Mouse (Mus musculus): ENCODE measurements around the gene Slc9c1. TPM values are rescaled to one million over a fixed set of nuclear protein-coding genes. Genes with fewer than 3 reads are reported as not detected.
A peak's percentile ranks its signal among the peaks of the same experiment; 100 is the strongest.

Gene Slc9c1
- polyA plus RNA-seq, 1 experiment from 2014 or later = not detected

- Histone ChIP-seq H3K9me3 (ENCODE audit: control insufficient read depth, low read length) (no peaks in the 10 kb centered on the region), H3K9ac (ENCODE audit: low read length) (no peak overlapping the region), H3K4me3 (ENCODE audit: low read depth, low read length) (no peak overlapping the region), H3K36me3 (ENCODE audit: control insufficient read depth, insufficient read depth, low read length) (no peaks in the 10 kb centered on the region), H3K27me3 (ENCODE audit: control insufficient read depth, insufficient read depth, low read length) (no peaks in the 10 kb centered on the region), H3K27ac (ENCODE audit: low read depth, low read length) (no peak overlapping the region), H3K4me2 (no peak overlapping the region), H3K4me1 (ENCODE audit: control insufficient read depth, insufficient read depth, low read length) (no peaks in the 10 kb centered on the region)
- ATAC-seq (ENCODE audit: low FRiP score) = no peak
- DNase-seq (ENCODE audit: low spot score, missing footprints) = no peak
- WGBS = 70% methylated on average over 3 of the region's 3 CpGs
Measured at GRCm38 (mm10) chr16:45561747-45562146, 26.6 kb downstream of the Slc9c1 start.

GRCm38 (mm10) chr16:45572307-45572706 lies 37.2 kb downstream of the Slc9c1 start:
- ATAC-seq (ENCODE audit: low FRiP score) (no peak), DNase-seq (ENCODE audit: low spot score, missing footprints) (no peak)
- 92% methylated on average over 3 of the region's 3 CpGs for WGBS
- Histone ChIP-seq H3K36me3 (ENCODE audit: control insufficient read depth, insufficient read depth, low read length) (no peaks in the 10 kb centered on the region), H3K9ac (ENCODE audit: low read length) (no peak overlapping the region), H3K27ac (ENCODE audit: low read depth, low read length) (no peak overlapping the region), H3K4me3 (ENCODE audit: low read depth, low read length) (no peak overlapping the region), H3K4me2 (no peak overlapping the region), H3K9me3 (ENCODE audit: control insufficient read depth, low read length) (no peaks in the 10 kb centered on the region), H3K27me3 (ENCODE audit: control insufficient read depth, insufficient read depth, low read length) (no peaks in the 10 kb centered on the region), H3K4me1 (ENCODE audit: control insufficient read depth, insufficient read depth, low read length) (no peaks in the 10 kb centered on the region)

GRCm38 (mm10) chr16:45579883-45580282 lies 44.8 kb downstream of the Slc9c1 start:
- ATAC-seq (ENCODE audit: low FRiP score) = no peak
- DNase-seq (ENCODE audit: low spot score, missing footprints) = peak; percentile 23
- no peaks in the 10 kb centered on the region for H3K36me3 ChIP-seq (ENCODE audit: control insufficient read depth, insufficient read depth, low read length)
- no peaks in the 10 kb centered on the region for H3K9me3 ChIP-seq (ENCODE audit: control insufficient read depth, low read length)
- H3K27ac ChIP-seq (ENCODE audit: low read depth, low read length) = no peak overlapping the region
- H3K27me3 ChIP-seq (ENCODE audit: control insufficient read depth, insufficient read depth, low read length) = no peaks in the 10 kb centered on the region
- no peak overlapping the region for H3K4me3 ChIP-seq (ENCODE audit: low read depth, low read length)
- WGBS = 61% methylated on average over 12 of the region's 12 CpGs
- H3K4me2 ChIP-seq = no peak overlapping the region
- H3K9ac ChIP-seq (ENCODE audit: low read length) = no peak overlapping the region
- no peaks in the 10 kb centered on the region for H3K4me1 ChIP-seq (ENCODE audit: control insufficient read depth, insufficient read depth, low read length)

GRCm38 (mm10) chr16:45582512-45582911 lies 47.4 kb downstream of the Slc9c1 start:
- H3K4me3 ChIP-seq (ENCODE audit: low read depth, low read length) = no peak overlapping the region
- H3K27me3 ChIP-seq (ENCODE audit: control insufficient read depth, insufficient read depth, low read length) = no peaks in the 10 kb centered on the region
- H3K27ac ChIP-seq (ENCODE audit: low read depth, low read length) = no peak overlapping the region
- H3K4me1 ChIP-seq (ENCODE audit: control insufficient read depth, insufficient read depth, low read length) = no peaks in the 10 kb centered on the region
- WGBS = 44% methylated on average over 2 of the region's 2 CpGs
- no peak overlapping the region for H3K9ac ChIP-seq (ENCODE audit: low read length)
- no peaks in the 10 kb centered on the region for H3K9me3 ChIP-seq (ENCODE audit: control insufficient read depth, low read length)
- ATAC-seq (ENCODE audit: low FRiP score) (no peak), DNase-seq (ENCODE audit: low spot score, missing footprints) (peak; percentile 85)
- no peak overlapping the region for H3K4me2 ChIP-seq
- H3K36me3 ChIP-seq (ENCODE audit: control insufficient read depth, insufficient read depth, low read length) = no peaks in the 10 kb centered on the region

- WGBS = 58% methylated on average over 1 of the region's 1 CpGs
- no peak overlapping the region for H3K27ac ChIP-seq (ENCODE audit: low read depth, low read length)
- no peaks in the 10 kb centered on the region for H3K27me3 ChIP-seq (ENCODE audit: control insufficient read depth, insufficient read depth, low read length)
- H3K4me3 ChIP-seq (ENCODE audit: low read depth, low read length) = no peak overlapping the region
- ATAC-seq (ENCODE audit: low FRiP score) (0 out of 2 replicates have a peak, but pooled peaks have one; percentile 50), DNase-seq (ENCODE audit: low spot score, missing footprints) (no peak)
- no peak overlapping the region for H3K4me2 ChIP-seq
- H3K4me1 ChIP-seq (ENCODE audit: control insufficient read depth, insufficient read depth, low read length) = no peaks in the 10 kb centered on the region
- no peak overlapping the region for H3K9ac ChIP-seq (ENCODE audit: low read length)
- H3K9me3 ChIP-seq (ENCODE audit: control insufficient read depth, low read length) = no peaks in the 10 kb centered on the region
- no peaks in the 10 kb centered on the region for H3K36me3 ChIP-seq (ENCODE audit: control insufficient read depth, insufficient read depth, low read length)
Measured at GRCm38 (mm10) chr16:45593656-45594055, 58.5 kb downstream of the Slc9c1 start.

GRCm38 (mm10) chr16:45595494-45595893 lies 60.4 kb downstream of the Slc9c1 start:
- Histone ChIP-seq H3K4me1 (ENCODE audit: control insufficient read depth, insufficient read depth, low read length) (no peaks in the 10 kb centered on the region), H3K4me2 (no peak overlapping the region), H3K27ac (ENCODE audit: low read depth, low read length) (no peak overlapping the region), H3K27me3 (ENCODE audit: control insufficient read depth, insufficient read depth, low read length) (no peaks in the 10 kb centered on the region), H3K9me3 (ENCODE audit: control insufficient read depth, low read length) (no peaks in the 10 kb centered on the region), H3K9ac (ENCODE audit: low read length) (no peak overlapping the region), H3K4me3 (ENCODE audit: low read depth, low read length) (no peak overlapping the region), H3K36me3 (ENCODE audit: control insufficient read depth, insufficient read depth, low read length) (no peaks in the 10 kb centered on the region)
- DNase-seq (ENCODE audit: low spot score, missing footprints) (no peak), ATAC-seq (ENCODE audit: low FRiP score) (peak; percentile 63; the same call in 1 of the 2 replicates)

GRCm38 (mm10) chr16:45608481-45608954 lies 73.4 kb downstream of the Slc9c1 start:
- 56% methylated on average over 4 of the region's 4 CpGs for WGBS
- peak; percentile 22; the same call in 1 of the 2 replicates for ATAC-seq (ENCODE audit: low FRiP score)
- H3K9me3 ChIP-seq (ENCODE audit: control insufficient read depth, low read length) = no peaks in the 10 kb centered on the region
- H3K27ac ChIP-seq (ENCODE audit: low read depth, low read length) = no peak overlapping the region
- H3K4me1 ChIP-seq (ENCODE audit: control insufficient read depth, insufficient read depth, low read length) = no peaks in the 10 kb centered on the region
- H3K36me3 ChIP-seq (ENCODE audit: control insufficient read depth, insufficient read depth, low read length) = no peaks in the 10 kb centered on the region
- DNase-seq (ENCODE audit: low spot score, missing footprints) = no peak
- H3K4me3 ChIP-seq (ENCODE audit: low read depth, low read length) = no peak overlapping the region
- H3K4me2 ChIP-seq = no peak overlapping the region
- no peak overlapping the region for H3K9ac ChIP-seq (ENCODE audit: low read length)
- H3K27me3 ChIP-seq (ENCODE audit: control insufficient read depth, insufficient read depth, low read length) = no peaks in the 10 kb centered on the region

- no peak overlapping the region for H3K4me2 ChIP-seq
- ATAC-seq (ENCODE audit: low FRiP score) (no peak), DNase-seq (ENCODE audit: low spot score, missing footprints) (no peak)
- H3K9ac ChIP-seq (ENCODE audit: low read length) = no peak overlapping the region
- 85% methylated on average over 3 of the region's 3 CpGs for WGBS
- no peak overlapping the region for H3K4me3 ChIP-seq (ENCODE audit: low read depth, low read length)
- H3K27ac ChIP-seq (ENCODE audit: low read depth, low read length) = no peak overlapping the region
- no peaks in the 10 kb centered on the region for H3K36me3 ChIP-seq (ENCODE audit: control insufficient read depth, insufficient read depth, low read length)
- no peaks in the 10 kb centered on the region for H3K27me3 ChIP-seq (ENCODE audit: control insufficient read depth, insufficient read depth, low read length)
- H3K9me3 ChIP-seq (ENCODE audit: control insufficient read depth, low read length) = no peaks in the 10 kb centered on the region
- H3K4me1 ChIP-seq (ENCODE audit: control insufficient read depth, insufficient read depth, low read length) = no peaks in the 10 kb centered on the region
Measured at GRCm38 (mm10) chr16:45609300-45609699, 74.2 kb downstream of the Slc9c1 start.

GRCm38 (mm10) chr16:45610267-45610666 lies 75.2 kb downstream of the Slc9c1 start, which contains the start of gene Gcsam:
Gcsam (plus strand) TSS chr16:45610380.
- Histone ChIP-seq H3K4me3 (ENCODE audit: low read depth, low read length) (no peak within 1 kb of the TSS), H3K27ac (ENCODE audit: low read depth, low read length) (no peak within 1 kb of the TSS), H3K36me3 (ENCODE audit: control insufficient read depth, insufficient read depth, low read length) (no peaks in the 10 kb centered on the region), H3K4me2 (no peak within 1 kb of the TSS), H3K9ac (ENCODE audit: low read length) (no peak within 1 kb of the TSS), H3K9me3 (ENCODE audit: control insufficient read depth, low read length) (no peaks in the 10 kb centered on the region), H3K27me3 (ENCODE audit: control insufficient read depth, insufficient read depth, low read length) (no peaks in the 10 kb centered on the region), H3K4me1 (ENCODE audit: control insufficient read depth, insufficient read depth, low read length) (no peaks in the 10 kb centered on the region)
- WGBS = 73% methylated on average over 4 of the region's 4 CpGs
- ATAC-seq (ENCODE audit: low FRiP score) (no peak), DNase-seq (ENCODE audit: low spot score, missing footprints) (peak; percentile 35)
